Mouse (Mus musculus): ENCODE data around the gene Slc25a5. TPM values are rescaled to one million over a fixed set of nuclear protein-coding genes. Genes with fewer than 3 reads are reported as not detected.
"Not testable (repeated sequence)": the region's sequence is repeated elsewhere in the genome, so short reads cannot be mapped to it uniquely, and the experiment has no call there.

Gene Slc25a5
- total RNA-seq, 2 experiments from 2014 or later: 328 to 349 TPM

DNA sequence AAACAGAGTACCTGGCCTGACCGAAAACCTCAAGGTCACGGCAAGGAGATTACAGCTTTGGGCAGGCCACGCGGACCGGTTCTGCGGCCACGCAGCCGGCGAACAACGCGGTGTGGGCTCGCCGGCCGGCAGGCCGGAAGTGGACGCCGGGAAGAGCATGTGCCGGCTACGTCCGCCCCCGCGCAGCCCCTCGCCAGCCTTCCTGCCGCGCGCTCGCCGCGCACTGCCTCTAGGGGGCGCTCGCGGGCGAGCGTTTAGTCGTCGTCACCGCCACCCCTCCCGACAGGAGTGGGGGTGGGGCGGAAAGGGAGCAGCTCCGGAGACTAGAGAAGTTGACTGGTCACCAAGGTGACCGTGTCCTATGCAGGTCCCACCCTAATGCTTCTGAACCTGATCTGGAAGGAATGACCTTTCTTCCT, 721 bp downstream of the Slc25a5 start:
- intact Hi-C loops (cut with DNase I): no loop called here
- DNase-seq (ENCODE audit: extremely low spot score in 1 of 2, low spot score in 2 of 2): peak; percentile 56 to 89

DNA sequence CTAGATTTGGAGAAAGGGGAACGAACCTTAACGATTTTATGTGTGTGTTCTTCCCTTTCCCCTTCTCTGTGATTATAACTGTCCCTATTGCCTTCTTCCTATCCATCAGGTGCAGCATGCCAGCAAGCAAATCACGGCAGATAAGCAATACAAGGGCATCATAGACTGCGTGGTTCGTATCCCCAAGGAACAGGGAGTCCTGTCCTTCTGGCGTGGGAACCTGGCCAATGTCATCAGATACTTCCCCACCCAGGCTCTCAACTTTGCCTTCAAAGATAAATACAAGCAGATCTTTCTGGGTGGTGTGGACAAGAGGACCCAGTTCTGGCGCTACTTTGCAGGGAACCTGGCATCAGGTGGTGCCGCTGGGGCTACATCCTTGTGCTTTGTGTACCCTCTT, 1.3 kb downstream of the Slc25a5 start:
- DNase-seq (ENCODE audit: extremely low spot score in 1 of 2, low spot score in 2 of 2); intact Hi-C loops (cut with DNase I): not testable (repeated sequence)

DNA sequence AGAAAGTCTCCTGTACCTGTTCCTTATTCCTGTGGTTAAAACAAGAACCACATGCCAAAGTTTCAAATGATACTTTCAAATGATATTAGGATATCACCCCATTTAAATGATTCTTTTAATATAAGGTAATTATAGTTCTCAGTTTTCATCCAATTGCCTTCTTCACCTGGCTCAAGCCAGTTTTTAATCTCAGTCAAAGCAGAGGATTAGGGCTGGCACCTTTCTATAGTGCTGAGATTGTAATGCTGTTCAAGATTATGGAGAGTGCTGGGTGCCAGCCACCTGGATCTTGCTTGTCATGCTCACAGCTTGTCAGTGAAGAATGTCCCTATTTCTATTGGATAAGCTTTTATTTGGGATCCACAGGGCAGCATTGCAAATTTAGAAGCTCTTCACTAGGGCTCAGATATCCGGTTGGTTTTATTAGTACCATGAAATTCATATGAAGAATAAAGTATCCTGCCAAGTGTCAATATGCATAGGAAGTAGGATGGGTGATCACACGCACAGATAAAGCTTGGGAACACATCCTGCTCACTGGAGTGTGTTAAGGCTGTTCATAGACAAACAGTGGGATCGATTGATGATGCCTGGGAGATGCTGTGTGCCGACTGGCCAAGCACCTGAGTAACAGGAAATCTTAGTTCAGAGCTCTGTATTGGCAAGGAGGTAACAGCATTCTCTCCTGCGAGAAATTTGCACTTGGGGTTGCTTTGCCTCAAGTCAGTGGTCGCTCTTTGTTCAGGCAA, 3.9 kb downstream of the Slc25a5 start:
- DNase-seq (ENCODE audit: extremely low spot score in 1 of 2, low spot score in 2 of 2): no peak
- intact Hi-C loops (cut with DNase I): no loop called here

GRCm38 (mm10) chrX:36803189-36803588, 7.7 kb downstream of the Slc25a5 start:
- no peak for DNase-seq (ENCODE audit: extremely low spot score in 1 of 2, low spot score in 2 of 2)
- intact Hi-C loops (cut with DNase I): no loop called here

- intact Hi-C loops (cut with DNase I): no loop called here
Measured at GRCm38 (mm10) chrX:36804196-36804595, 8.7 kb downstream of the Slc25a5 start.

DNA sequence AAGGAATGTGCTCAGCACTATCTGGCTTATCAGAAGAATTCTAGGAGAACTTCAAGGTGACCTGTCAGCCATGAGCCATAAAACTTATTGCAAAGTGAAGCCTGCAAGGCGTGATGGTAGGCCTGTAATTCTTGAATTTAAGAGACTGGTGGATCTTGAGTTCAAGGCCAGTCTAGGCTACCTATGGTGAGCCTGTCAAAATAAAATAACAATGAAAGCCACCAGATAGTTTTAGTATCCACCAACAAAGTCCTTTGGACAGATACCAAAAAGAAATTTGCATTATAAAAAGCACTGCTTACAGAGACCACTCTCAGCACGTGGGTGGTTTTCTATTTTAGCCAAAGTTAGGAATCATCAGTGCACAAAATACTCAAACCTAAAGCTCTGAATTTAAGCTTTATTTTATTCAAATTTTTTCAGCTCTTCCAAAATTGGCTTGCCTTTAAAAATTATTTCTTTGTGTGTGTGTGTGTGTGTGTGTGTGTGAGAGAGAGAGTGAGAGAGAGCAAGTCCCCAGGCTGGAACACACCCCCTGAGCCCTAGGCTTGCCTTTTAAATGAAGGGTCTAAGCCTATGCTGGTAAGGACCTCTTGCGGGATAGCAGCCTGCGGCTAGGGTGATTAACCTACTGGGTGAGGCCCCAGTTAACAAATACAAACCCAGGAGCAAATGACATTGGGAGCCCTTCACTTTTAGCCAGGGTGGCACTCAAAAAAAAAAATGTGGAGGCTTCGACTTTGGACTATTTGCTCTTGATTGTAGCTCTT, 10.2 kb downstream of the Slc25a5 start:
- intact Hi-C loops (cut with DNase I): no loop called here
- DNase-seq (ENCODE audit: extremely low spot score in 1 of 2, low spot score in 2 of 2): no peak

More at GRCm38 (mm10) chrX:36804196-36804595, 8.7 kb downstream of the Slc25a5 start:
- DNase-seq (ENCODE audit: extremely low spot score in 1 of 2, low spot score in 2 of 2): no peak

DNA sequence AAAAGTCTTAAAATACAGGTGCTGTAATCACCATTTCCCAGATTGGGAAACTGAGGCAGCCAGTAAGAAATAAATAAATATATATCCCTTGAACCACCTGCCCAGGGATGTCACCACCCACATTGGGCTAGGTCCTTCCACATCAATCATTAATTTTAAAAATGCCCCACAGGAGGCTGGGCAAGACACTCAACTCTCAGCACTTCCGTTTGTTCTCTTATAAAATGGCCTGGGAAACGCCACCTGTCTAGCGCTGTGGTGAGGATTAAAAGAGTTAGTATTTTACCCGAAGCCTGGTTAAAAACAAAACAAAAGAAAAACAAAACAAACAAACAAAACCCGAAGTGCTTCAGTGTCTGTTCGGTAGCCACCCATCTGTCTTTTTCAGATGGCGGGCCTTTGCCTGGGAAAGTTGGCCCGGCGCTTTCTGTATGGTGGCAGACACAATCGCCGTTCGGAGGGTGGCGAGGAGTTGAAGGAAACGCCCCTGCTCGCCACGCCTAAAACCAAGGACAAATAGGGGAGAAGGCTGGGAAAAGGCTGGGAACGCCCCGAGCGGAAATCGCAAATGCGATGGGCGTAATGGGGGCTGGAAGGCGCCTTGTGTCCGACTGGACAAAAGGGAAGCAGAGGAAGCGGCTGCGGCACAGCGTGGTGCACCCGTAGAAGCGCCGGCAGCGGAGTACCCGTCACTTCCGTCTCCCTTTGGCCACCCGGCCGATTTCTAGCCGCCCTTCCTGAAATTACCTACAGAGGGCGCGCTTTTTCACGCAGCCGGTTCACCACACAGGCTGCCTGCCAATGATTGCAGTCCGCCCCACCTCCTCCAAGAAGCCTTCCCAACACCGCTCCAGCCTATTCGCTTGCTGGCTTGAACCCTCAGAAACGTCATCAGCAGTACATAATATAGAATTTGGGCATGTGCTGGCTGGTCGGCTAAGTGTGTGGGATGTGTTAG, 12.2 kb downstream of the Slc25a5 start:
- intact Hi-C loops (cut with DNase I): no loop called here
- DNase-seq (ENCODE audit: extremely low spot score in 1 of 2, low spot score in 2 of 2): peak; percentile 78 to 92

DNA sequence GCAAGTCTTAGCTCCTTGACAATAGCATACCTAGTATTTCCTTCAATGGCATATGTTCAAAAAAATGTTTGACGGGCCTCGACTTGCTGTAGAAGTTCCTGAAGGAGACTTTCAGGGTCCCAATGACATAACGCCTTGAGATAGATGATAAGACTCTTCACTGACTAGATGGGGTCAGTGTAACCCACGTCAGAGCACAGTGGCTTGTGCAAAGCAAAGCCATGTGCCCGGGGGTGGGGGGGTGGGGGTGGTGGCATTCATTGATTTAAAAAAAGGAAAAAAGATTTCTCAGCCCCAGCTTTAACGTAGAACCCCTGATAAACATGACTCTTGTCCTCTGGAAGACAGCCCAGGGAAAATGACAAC, 12.8 kb downstream of the Slc25a5 start:
- no peak for DNase-seq (ENCODE audit: extremely low spot score in 1 of 2, low spot score in 2 of 2)
- intact Hi-C loops (cut with DNase I): no loop called here

GRCm38 (mm10) chrX:36811377-36811776, 15.9 kb downstream of the Slc25a5 start:
- intact Hi-C loops (cut with DNase I): loop anchor here (10.0 kb wide), 1 partner anchor 263 kb away; no protein-coding TSS in a partner anchor
- DNase-seq (ENCODE audit: extremely low spot score in 1 of 2, low spot score in 2 of 2): no peak

GRCm38 (mm10) chrX:36814161-36814836, 18.8 kb downstream of the Slc25a5 start:
- intact Hi-C loops (cut with DNase I): loop anchor here (10.0 kb wide), 1 partner anchor 261 kb away; no protein-coding TSS in a partner anchor
- DNase-seq (ENCODE audit: extremely low spot score in 1 of 2, low spot score in 2 of 2): no peak

DNA sequence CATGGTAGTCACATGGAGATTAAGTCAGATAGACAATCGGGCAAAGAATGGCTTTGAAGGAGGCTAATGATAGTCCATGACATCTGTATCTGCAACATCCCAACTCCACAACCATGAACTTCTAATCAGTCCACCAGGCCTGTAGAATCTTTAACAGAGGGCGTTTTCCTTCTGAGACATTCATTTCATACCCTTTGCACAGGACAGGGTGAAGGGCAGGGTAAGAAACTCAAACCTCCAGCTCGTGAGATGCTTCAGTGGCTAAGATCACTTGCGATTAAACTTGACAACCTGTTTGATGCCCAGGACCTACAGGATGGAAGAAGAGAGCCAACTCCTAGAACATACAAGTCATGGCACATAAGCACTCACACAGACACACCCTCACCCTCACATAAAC, 19.6 kb downstream of the Slc25a5 start:
- no peak for DNase-seq (ENCODE audit: extremely low spot score in 1 of 2, low spot score in 2 of 2)

DNA sequence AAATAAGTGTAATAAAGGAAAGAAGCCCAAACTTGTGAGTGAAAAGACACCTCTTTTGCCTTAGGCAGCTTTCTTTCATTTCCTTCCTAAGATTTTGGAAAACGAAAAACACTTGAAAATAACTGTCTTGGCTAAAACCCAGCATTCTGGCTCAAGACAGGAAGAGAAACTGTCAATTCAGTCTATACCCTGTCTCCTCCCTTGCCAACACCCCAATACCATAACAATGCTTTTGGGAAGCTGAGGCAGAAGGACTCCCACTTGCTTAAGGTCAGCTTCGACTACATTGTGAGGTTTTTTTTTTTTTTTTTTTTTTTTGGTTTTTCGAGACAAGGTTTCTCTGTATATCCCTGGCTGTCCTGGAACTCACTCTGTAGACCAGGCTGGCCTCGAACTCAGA, 20.0 kb downstream of the Slc25a5 start:
- intact Hi-C loops (cut with DNase I): loop anchor here (10.0 kb wide), 1 partner anchor 259 kb away; no protein-coding TSS in a partner anchor
- no peak for DNase-seq (ENCODE audit: extremely low spot score in 1 of 2, low spot score in 2 of 2)

More for the DNA sequence above, 19.6 kb downstream of the Slc25a5 start:
- intact Hi-C loops (cut with DNase I): loop anchor here (10.0 kb wide), 1 partner anchor 260 kb away; no protein-coding TSS in a partner anchor

DNA sequence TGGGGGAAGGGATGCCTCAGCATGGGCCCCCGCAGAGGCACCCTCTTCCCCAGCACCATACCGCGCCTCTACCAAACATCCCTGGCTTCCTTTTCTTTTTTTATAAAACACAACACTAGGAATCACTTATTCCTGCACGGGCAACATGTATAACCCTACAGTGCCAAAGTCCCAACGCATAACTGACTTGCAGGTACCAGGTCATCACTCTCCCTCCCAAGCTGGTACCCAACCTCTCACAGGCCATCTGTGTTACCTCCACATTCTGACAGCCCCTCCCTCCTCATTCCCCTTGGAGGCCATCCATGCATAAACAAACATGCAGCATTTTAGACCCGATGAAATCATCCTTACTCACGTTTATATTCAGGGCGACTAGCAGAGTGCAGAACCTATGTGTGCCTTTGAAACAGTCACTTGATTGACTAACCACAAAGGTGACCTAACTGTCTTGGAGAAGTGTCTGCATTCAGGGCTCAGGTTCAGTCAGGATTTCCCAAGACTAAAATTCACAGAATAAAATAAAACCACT, 21.0 kb downstream of the Slc25a5 start:
- intact Hi-C loops (cut with DNase I): loop anchor here (10.0 kb wide), 1 partner anchor 258 kb away; no protein-coding TSS in a partner anchor

GRCm38 (mm10) chrX:36816953-36817441, 21.5 kb downstream of the Slc25a5 start:
- no peak for DNase-seq (ENCODE audit: extremely low spot score in 1 of 2, low spot score in 2 of 2)
- intact Hi-C loops (cut with DNase I): loop anchor here (10.0 kb wide), 1 partner anchor 258 kb away; no protein-coding TSS in a partner anchor

More for the DNA sequence above, 21.0 kb downstream of the Slc25a5 start:
- DNase-seq (ENCODE audit: extremely low spot score in 1 of 2, low spot score in 2 of 2): no peak

- DNase-seq (ENCODE audit: extremely low spot score in 1 of 2, low spot score in 2 of 2): no peak
- intact Hi-C loops (cut with DNase I): loop anchor here (10.0 kb wide), 1 partner anchor 255 kb away; no protein-coding TSS in a partner anchor
Measured at GRCm38 (mm10) chrX:36819575-36819974, 24.1 kb downstream of the Slc25a5 start.

DNA sequence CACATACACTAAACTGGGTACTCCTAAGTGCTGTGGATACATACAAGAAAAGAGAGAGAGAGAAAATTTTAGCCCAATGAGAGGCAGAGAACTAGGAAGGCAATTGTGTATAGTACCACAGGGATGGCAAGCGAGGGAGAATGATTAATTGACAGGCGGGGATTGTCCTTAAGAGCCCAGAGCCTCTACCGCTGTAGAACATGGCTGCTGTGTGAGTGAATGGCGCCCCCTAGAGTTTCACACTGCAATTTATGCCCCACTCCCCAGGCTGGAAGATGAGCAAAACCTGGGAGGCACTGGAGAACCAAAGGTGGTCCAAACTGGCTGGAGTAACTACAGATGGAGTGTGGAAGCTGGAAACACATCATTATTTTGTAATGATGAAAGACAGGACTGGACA, 24.8 kb downstream of the Slc25a5 start:
- DNase-seq (ENCODE audit: extremely low spot score in 1 of 2, low spot score in 2 of 2): peak in 1 of 2 experiments; percentile 26
- intact Hi-C loops (cut with DNase I): no loop called here

DNA sequence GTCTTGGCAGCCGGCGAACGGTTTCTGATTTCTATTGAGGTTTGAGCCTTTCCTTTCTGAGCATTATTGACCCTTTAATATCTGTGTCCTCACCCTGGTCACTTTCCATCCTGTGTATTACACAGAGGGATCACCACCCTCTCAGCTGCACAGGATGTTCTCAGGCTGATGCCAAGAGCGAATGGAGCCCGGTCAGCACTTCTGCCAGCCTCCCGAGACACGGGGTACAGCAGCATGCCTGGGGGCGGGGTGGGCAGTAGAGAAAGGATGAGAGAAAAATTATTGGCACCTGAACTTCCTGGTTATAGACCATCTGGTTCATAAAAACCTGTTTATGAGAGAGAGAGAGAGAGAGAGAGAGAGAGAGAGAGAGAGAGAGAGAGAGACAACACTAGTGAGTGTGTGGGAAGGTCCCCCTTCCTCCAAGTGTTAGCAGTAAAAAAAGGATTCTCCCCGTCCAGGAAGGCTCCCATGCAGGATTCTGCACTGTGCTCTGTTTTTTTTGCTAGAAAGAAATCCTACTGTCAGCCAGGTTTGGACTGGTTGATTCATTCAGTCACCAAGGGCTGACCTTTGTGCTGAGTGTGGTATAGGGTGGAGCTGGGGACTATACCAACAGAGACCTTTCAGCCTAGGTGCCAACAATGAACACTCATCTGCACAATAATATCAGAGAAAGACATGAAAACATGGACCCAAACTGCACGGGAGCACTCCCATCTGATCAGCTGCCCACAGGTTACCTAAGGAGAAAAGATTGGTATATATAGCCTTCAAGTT, 28.7 kb downstream of the Slc25a5 start:
- intact Hi-C loops (cut with DNase I): no loop called here
- no peak for DNase-seq (ENCODE audit: extremely low spot score in 1 of 2, low spot score in 2 of 2)
